Mouse (Mus musculus) splenic B cell, adult 2 months (primary cell): ENCODE data around the gene Tmem175.
A peak's percentile ranks its signal among the peaks of the same experiment; 100 is the strongest.

Experiments
- DNase-seq: peaks from one replicate; pipeline ENCODE4 v3.0.0-alpha.2; 2011; ENCODE audit warnings: low read depth, low spot score
- H3K27me3 ChIP-seq: 2 replicates; pipeline ENCODE4 v1.6.1; 2012; ENCODE audit warnings: mild to moderate bottlenecking, low read length, moderate library complexity, mixed read lengths; ENCODE audit not compliant: control insufficient read depth, poor library complexity, insufficient read depth, severe bottlenecking
- H3K36me3 ChIP-seq: 2 replicates; pipeline ENCODE4 v1.6.1; 2012; ENCODE audit warnings: mild to moderate bottlenecking, low read length, moderate library complexity, mixed read lengths; ENCODE audit not compliant: control insufficient read depth, poor library complexity, insufficient read depth, severe bottlenecking

The Tmem175 gene

DNA sequence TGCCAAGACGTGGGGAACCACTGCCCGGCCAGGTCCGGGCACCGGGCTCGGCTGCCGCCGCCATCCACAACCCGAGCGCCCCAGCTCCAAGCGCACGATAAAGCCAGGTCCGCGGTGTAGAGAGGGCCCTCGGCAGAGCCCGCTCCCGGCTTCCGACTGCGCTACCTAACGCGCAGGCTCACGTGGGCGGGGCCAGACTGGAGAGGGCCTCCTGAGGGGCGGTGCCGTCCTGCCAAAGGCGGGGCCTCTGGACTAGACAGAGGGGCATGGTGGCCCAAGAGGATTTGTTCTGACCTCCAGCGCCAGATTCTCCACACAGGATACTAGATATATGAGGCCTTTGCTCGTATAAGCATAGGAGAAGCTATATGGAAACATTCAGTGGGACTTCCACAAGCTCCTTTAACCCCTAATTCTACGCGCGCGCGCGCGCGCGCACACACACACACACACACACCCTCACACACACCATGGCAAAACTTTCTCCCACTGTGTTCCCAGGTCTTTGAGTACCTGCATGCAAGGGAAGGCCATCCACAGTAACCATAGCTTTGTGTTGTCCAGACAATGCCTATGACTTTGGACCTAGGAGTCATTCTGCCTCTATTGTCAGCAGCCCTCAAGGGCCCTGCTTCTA is 31.2 kb downstream of the Tmem175 start:
- DNase-seq = peak; percentile 90
- Histone ChIP-seq H3K36me3 (no peaks in the 10 kb centered on the region; the same call in 1 of the 2 replicates), H3K27me3 (no peaks in the 10 kb centered on the region)

DNA sequence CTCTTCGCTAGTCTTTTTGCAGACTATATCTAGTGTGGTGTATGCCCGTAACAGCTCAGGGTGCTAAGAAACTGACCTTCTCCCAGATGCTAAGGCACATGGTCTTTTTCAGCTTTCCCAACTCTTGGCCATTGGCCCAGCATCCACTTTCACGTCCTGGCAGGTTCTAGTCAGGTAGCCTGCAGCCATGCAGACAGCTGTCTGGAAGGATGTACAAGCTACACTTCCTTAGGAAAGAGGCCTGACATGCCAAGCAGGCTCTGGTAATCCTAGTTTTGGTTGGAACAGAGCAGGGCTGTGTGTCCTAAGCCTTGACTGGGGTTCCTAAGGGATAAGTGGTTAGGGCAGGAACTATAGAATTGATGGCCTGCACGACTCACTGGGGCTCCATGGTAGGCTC is 33.2 kb downstream of the Tmem175 start:
- H3K36me3 ChIP-seq = no peaks in the 10 kb centered on the region
- no peaks in the 10 kb centered on the region for H3K27me3 ChIP-seq
- no peak for DNase-seq

DNA sequence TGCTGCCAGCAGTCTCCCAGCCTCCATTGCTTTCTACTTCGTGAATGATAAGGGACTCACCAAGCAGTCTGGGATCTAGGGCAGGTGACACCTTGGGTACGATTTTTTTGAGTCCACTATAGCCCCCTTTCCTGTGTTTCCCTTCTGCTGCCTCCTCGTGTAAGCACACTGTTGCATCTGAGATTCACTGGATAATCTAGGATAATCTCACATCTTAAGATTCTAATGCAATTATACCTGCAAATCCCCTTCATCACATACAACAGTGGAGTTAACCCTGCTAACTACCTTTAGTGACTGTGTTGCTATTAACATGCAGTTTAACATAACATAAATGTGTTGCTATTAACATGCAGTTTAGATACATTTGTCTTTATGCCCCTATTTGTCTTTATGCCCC is 35.5 kb downstream of the Tmem175 start:
- no peaks in the 10 kb centered on the region for H3K27me3 ChIP-seq
- H3K36me3 ChIP-seq = no peaks in the 10 kb centered on the region
- DNase-seq = no peak

DNA sequence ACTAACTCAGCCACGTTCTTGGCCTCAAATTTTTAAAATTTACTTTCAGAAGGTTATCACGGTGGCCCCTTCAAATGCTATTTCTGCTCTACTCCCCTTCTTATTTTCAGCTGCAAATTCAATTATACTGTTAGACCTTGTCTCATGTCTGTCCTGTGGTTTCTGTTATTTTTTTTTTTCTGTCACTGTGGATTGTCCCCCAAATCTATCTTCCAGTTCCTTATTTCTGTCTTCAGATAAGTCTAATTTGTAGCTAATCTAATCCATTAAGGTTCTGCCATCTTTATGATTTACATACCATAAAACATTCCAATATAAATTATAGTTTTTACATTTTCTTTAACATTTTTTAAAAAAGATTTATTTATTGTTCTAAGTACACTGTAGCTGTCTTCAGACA is 37.8 kb downstream of the Tmem175 start:
- no peak for DNase-seq
- H3K27me3 ChIP-seq = no peaks in the 10 kb centered on the region
- no peaks in the 10 kb centered on the region for H3K36me3 ChIP-seq

DNA sequence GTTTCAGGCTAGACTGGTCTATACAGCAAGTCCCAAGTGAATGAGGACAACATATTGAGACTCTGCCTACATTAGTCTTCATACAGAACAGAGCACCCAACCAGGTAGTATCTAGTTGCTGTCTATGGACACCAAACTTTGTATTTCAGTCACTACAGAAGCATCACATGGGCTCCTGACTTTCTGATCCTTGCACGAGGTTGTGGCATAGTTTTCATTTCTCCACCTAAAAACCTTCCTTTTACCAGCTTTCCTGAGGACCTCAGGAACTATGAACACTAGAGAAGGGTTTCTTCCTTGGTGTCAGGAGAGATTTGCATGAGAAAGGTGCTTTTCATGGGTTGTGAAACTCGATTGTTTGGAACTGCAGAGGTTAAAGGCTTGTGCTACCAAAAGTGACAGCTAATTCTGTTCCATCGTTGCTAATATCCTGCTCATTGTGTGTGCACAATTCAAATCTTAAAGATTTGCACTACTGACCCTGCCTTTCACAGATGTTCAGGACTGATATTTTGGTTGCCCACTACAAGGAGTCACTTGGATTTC is 38.9 kb downstream of the Tmem175 start:
- no peak for DNase-seq
- H3K36me3 ChIP-seq = no peaks in the 10 kb centered on the region
- H3K27me3 ChIP-seq = no peaks in the 10 kb centered on the region

DNA sequence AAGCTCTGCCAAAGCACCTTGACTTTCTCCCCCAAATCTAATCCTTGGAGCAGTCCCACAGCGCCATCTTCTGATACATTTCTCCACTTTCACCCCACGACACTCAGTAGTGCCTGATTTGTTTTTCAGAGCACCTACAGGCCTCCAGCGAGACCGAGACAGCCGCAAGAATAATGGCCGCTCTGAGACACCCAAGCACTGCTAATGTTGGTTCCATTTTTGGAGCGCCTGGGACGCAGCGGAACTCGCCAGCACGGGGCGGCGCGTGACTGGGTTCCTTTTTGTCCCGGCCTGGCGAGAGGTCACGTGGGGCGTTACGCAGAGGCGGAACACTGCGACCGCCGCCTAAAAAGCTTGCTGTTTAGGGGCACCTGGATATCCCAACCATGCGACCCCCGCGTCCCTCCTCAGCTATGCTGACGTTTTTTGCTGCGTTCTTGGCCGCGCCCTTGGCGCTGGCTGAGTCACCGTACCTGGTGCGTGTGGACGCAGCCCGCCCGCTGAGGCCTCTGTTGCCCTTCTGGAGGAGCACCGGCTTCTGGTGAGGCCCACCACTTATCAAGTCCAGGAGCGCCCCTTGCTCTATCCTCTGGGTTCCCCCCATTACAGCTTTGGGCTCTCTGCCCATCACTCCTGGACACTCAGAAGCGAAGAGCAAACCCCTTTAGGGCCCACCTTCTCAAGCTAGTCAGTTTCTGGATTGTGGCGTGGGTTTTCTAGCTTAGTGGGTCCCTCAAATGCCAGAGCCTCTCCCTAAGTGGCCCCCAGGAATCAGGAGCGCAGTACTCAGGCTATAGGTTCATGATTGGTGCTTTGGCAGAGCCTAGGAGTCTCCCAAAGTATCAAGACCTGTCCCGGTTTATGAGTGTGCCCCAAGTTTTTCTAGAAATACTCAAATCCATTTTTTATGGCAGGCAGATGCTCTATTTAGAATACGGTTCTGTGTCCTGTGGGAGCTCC is 39.7 kb downstream of the Tmem175 start, which contains the start of gene Dgkq:
Dgkq (minus strand) TSS at position 696 of the 960 bp plus-strand sequence.
- no peaks in the 10 kb centered on the region for H3K36me3 ChIP-seq
- no peaks in the 10 kb centered on the region for H3K27me3 ChIP-seq
- peak; percentile 94 for DNase-seq

DNA sequence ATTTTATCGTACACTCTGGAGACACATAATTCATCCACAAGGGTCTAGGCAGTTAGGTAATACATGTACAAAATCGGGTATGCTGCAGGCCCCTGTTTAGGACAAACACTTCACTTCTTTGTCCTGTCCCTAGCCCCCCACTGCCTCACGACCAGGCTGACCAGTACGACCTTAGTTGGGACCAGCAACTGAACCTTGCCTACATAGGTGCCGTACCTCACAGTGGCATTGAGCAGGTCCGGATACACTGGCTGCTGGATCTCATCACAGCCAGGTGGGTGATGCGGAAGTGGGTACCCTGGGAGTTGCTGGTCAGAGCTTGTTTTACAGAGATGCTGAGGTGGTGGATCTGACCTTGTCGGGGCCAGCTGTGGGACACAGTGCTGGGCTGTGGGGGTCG is 40.4 kb downstream of the Tmem175 start:
- Histone ChIP-seq H3K27me3 (no peaks in the 10 kb centered on the region), H3K36me3 (no peaks in the 10 kb centered on the region)
- no peak for DNase-seq

DNA sequence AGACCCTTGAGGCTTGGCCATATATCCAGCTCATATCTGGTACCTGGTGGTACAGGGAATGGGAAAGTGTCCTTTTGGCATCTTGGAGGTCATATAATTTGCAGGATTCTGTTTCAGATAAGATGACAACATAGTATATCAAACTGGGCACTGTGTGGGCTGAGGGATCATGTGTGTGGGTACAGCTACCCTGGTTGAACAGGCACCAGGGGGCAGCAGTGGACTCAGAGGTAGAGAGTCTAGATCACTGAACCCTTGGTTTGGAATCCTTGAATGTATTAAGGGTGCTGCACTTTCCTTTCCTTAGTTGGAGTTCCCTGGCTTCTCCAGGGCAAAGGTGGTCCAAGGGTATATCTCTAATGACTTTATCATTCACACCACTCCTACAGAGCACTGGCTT is 41.2 kb downstream of the Tmem175 start:
- no peaks in the 10 kb centered on the region for H3K27me3 ChIP-seq
- no peaks in the 10 kb centered on the region for H3K36me3 ChIP-seq
- DNase-seq = peak; percentile 70

DNA sequence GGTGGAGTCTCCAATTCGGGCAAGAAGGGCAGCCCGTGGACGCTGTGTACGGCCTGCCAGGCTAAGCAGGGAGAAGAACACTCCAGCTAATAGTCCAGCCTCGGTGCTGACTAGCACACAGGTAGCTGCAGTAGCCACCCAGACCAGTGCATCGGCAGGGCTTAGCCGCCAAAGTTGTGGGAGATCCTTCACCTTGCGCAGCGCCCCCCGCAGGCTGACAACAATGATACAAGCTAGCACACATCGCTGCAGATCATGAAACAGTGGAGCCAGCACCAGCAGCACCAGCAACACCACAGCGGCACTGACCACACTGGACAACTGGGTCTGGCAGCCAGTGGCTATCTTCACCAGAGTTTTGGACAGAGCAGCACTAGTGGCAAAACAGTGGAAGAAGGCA is 42.2 kb downstream of the Tmem175 start:
- no peaks in the 10 kb centered on the region for H3K36me3 ChIP-seq
- no peaks in the 10 kb centered on the region for H3K27me3 ChIP-seq
- DNase-seq = no peak

DNA sequence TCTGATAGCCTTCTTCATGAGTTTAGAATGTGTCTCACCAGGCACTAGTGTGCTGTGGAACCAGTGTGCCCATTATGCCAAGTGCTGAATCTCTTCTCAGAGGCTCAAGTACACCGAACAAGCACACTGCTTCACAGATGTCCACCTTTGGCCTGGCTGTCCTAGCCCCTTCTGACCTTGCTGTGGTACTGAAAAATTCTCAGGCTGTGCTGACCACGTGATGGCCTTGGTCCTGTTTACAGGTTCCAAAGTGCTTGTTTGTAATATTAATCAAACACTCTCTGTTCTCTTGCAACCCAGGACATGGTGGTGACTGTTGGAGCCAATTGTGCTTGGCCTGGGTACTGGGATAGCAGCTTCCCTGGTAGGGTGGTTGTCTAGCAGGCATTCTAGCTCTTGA is 45.1 kb downstream of the Tmem175 start:
- DNase-seq = no peak
- H3K36me3 ChIP-seq = no peaks in the 10 kb centered on the region
- no peaks in the 10 kb centered on the region for H3K27me3 ChIP-seq

DNA sequence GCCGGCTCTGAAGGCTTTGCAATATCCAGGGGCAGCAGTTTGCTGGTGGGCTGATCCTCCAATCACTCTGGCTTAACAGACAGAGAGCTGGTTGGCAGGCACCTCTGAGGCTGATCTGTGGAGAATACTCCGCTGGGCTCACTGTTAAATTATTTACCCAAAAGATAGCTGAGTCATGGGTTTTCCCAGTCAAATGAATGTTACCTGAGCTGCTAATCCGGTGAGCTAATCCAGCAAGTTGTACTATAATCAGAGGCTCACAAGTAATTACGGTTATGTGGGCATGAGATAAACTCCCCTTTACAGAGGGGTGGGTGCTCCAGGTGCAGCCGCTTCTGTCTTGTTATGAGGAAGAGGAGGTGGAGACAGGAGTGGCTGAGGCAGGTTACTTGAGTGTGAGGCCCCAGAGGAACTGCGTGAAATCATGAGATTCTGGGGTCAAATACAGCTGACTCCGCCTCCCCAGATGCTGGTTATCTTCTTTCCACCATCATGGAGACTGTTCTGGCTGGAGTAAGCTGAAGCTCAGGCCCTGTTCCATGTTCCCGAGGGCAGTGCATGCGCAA is 45.8 kb downstream of the Tmem175 start, which contains the start of gene Slc26a1:
Slc26a1 (minus strand) TSS at position 319 of the 566 bp plus-strand sequence.
- DNase-seq = no peak
- H3K27me3 ChIP-seq = no peaks in the 10 kb centered on the region
- no peaks in the 10 kb centered on the region for H3K36me3 ChIP-seq

DNA sequence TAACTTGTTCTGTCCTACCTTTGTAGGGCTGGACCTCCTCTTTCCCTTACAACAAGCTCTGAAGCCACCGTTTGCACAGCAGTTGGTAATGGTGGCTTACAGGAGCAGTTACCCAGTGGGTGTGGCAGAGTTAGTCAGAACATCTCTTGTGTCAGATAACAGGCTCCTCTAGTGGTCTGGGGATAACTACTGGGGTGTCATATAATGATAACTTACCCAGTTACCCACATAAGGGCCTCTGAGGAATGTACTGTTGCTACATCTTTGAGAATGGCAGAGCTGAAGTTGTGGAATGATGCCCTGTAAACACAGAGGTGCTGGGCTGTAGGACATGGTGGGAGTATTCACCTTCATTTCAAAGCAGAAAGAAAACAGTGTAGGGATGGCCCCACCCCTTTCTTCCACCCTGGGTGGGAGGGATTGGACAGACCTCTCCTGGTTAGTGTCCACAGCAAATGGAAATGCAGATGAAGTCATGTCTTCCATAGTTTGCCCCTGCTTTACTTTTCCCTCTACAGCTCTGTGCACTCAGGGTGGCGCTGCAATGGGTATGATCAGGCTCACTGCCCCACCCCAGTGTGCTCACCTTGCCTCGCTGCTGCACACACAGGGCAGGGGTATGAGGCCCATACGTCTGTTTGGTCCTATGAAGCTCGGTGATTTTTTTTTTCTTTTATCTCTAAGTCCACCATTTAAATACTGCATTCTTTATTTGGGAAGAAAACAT is 47.4 kb downstream of the Tmem175 start:
- no peak for DNase-seq
- H3K36me3 ChIP-seq = no peaks in the 10 kb centered on the region
- no peaks in the 10 kb centered on the region for H3K27me3 ChIP-seq

DNA sequence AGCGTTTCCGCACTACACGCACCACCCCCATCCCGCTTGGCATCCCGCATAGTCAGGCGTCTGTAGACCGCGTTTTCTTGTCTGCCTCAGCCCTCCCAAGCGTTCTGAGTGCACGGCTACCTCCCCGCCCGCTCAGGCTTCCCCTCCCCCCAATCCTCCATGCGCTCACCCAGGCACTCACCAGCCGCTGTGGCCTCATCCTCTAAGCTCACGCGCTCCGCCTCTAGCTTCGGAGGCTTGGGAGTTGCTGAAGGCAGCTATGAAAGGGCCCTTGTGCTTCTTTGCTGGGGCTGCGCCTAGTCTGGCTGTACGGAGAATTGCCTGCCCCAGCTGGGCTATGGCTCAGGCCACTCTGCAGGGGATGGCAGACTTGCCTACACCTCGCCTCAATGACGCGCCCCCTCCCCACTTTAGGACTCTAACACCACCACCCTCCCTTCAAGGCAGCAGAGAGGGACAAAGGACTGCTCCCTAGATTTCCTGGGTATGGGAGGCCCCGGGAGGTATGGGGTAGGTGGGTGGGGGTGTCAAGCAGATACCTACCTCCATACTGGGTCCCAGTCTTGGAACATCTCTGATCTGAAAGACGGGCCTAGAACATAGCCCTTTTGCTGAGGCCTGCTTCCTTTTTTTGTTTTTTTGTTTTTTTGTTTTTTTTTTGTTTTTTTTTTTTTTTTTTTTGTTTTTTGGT is 48.2 kb downstream of the Tmem175 start:
- DNase-seq = no peak
- Histone ChIP-seq H3K36me3 (no peaks in the 10 kb centered on the region), H3K27me3 (no peaks in the 10 kb centered on the region)

DNA sequence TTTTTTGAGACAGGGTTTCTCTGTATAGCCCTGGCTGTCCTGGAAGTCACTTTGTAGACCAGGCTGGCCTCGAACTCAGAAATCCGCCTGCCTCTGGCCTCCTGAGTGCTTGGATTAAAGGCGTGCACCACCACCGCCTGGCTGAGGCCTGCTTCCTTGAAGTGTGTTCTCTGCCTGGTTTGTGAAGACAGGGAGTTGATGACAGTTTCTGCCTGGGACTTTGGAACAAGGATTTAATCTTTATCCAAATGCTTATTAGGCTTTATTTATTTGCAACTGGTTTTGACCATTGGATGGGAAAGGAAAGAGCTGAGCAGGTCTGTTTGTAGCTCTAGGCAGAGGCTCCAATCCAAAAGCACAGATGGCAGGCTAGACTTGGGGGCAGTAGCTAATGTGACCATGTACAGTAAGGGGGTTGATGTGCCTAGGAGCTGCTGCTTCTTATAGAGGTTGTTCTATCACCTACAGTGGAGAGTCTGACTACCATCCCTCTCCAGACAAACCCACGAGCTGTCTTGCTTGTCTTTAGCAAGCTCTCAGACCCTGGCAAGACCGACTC is 48.8 kb downstream of the Tmem175 start:
- no peak for DNase-seq
- Histone ChIP-seq H3K27me3 (no peaks in the 10 kb centered on the region), H3K36me3 (no peaks in the 10 kb centered on the region)
